Mouse (Mus musculus) liver, adult 2 months (tissue): ENCODE results near the gene Arl15.

Experiments used
- CTCF ChIP-seq: fragments of 200-500 bp; IDR thresholded peaks from 2 replicates; pipeline ENCODE4 v1.5.1; 2011; ENCODE audit warnings: low read depth, low read length, control low read depth
- POLR2A ChIP-seq: fragments of 200-500 bp; IDR thresholded peaks from 2 replicates; pipeline ENCODE4 v1.6.1; 2011; ENCODE audit warnings: low read length, control low read depth; ENCODE audit not compliant: insufficient read depth; ENCODE audit errors: extremely low read depth

- TF ChIP-seq CTCF, result no peak
- TF ChIP-seq POLR2A, result no peak
Observed at GRCm38 (mm10) chr13:113938561-113938960, 144.3 kb downstream of the Arl15 start.
